Mouse (Mus musculus) B cell, adult 2 months (primary cell): ENCODE measurements around the gene Gm49630.
"Not testable (repeated sequence)": the region's sequence is repeated elsewhere in the genome, so short reads cannot be mapped to it uniquely, and the experiment has no call there.

Experiments
- DNase-seq, 2 experiments: peaks; one replicate each; pipeline ENCODE4 v3.0.0; 2022

Gm49630 gene

GRCm38 (mm10) chr17:7366676-7367374 is 5.0 kb downstream of the Gm49630 start:
- not testable (repeated sequence) for DNase-seq

- DNase-seq = not testable (repeated sequence)
These were observed 5.5 kb downstream of the Gm49630 start for GRCm38 (mm10) chr17:7366265-7366664.

- DNase-seq = not testable (repeated sequence)
These were observed 6.2 kb downstream of the Gm49630 start for GRCm38 (mm10) chr17:7365615-7366014.

GRCm38 (mm10) chr17:7360749-7361465 is 10.9 kb downstream of the Gm49630 start:
- DNase-seq = not testable (repeated sequence)

- DNase-seq = not testable (repeated sequence)
These were observed 12.0 kb downstream of the Gm49630 start for GRCm38 (mm10) chr17:7359806-7360205.

GRCm38 (mm10) chr17:7352596-7352995 is 19.2 kb downstream of the Gm49630 start, which contains the start of gene Ttll2:
TSS of gene Ttll2 (minus strand) at chr17:7352696.
- not testable (repeated sequence) for DNase-seq

GRCm38 (mm10) chr17:7348765-7349164 is 23.0 kb downstream of the Gm49630 start:
- DNase-seq = not testable (repeated sequence)

- DNase-seq = not testable (repeated sequence)
These were observed 34.4 kb downstream of the Gm49630 start for GRCm38 (mm10) chr17:7337381-7337780.

- not testable (repeated sequence) for DNase-seq
These were observed 39.0 kb downstream of the Gm49630 start for GRCm38 (mm10) chr17:7332745-7333144.

GRCm38 (mm10) chr17:7326415-7326814 is 45.4 kb downstream of the Gm49630 start:
- DNase-seq = not testable (repeated sequence)

- DNase-seq = not testable (repeated sequence)
These were observed 47.4 kb downstream of the Gm49630 start, which contains the start of gene Tcp10a for GRCm38 (mm10) chr17:7324346-7324745. TSS of gene Tcp10a (plus strand) at chr17:7324646.

- DNase-seq = not testable (repeated sequence)
These were observed 52.0 kb downstream of the Gm49630 start for GRCm38 (mm10) chr17:7319789-7320188.

GRCm38 (mm10) chr17:7315693-7316382 is 55.9 kb downstream of the Gm49630 start:
- DNase-seq = not testable (repeated sequence)

- DNase-seq = peak; percentile 23 to 32
These were observed 65.2 kb downstream of the Gm49630 start for GRCm38 (mm10) chr17:7306278-7307196.
